Mouse (Mus musculus): Measurements from ENCODE around the gene Pi16.
"Not testable (repeated sequence)": the region's sequence is repeated elsewhere in the genome, so short reads cannot be mapped to it uniquely, and the experiment has no call there.

- TF ChIP-seq CTCF (IDR thresholded peaks at IDR 0.05; ENCODE audit: low read depth); EP300 (optimal IDR thresholded peaks at IDR 0.05): not testable (repeated sequence)
Observed at GRCm38 (mm10) chr17:29317380-29317779, at the start of gene Pi16.
